Mouse (Mus musculus): ENCODE measurements at regions not wholly inside any gene's neighbourhood (a gene's known extent, or its start where the extent isn't known, plus 50 kb on each side); places are given as distances from the start of the nearest gene placed in this dataset.

GRCm38 (mm10) chr15:96119240-96119639, 168.1 kb upstream of the Arid2 start:
- TF ChIP-seq CTCF (IDR thresholded peaks at IDR 0.05; ENCODE audit: insufficient read depth, low read length) (no peak), POLR2A (IDR thresholded peaks at IDR 0.05; ENCODE audit: borderline replicate concordance, extremely low read depth, low read depth, low read length) (no peak)

All from lung, adult 2 months (tissue).